Mouse (Mus musculus) midbrain, embryonic 14.5 days (tissue): ENCODE measurements around the gene Crbn. TPM values are rescaled to one million over a fixed set of nuclear protein-coding genes. Genes with fewer than 3 reads are reported as not detected.

Source experiments
- ATAC-seq: fragments of 200-750 bp; cut with Nextera tagmentation; 2 replicates; pipeline ENCODE4 v1.8.0; 2017; ENCODE audit warnings: moderate number of reproducible peaks, moderate library complexity; ENCODE audit not compliant: low FRiP score, low TSS enrichment
- DNase-seq: peaks from one replicate; pipeline ENCODE4 v3.0.0-alpha.2; 2015
- H3K27ac ChIP-seq: fragments of 300-500 bp; sonication (generic); replicated peaks from 2 replicates; pipeline ENCODE4 v1.5.1; 2014; ENCODE audit warnings: mild to moderate bottlenecking, low read depth, low read length, moderate library complexity
- H3K27me3 ChIP-seq: fragments of 300-500 bp; sonication (generic); 2 replicates; pipeline ENCODE4 v1.6.1; 2014; ENCODE audit warnings: low read length, control low read depth, mixed read lengths; ENCODE audit not compliant: control insufficient read depth, insufficient read depth
- H3K36me3 ChIP-seq: fragments of 300-500 bp; sonication (generic); 2 replicates; pipeline ENCODE4 v1.6.1; 2014; ENCODE audit warnings: low read length, control low read depth; ENCODE audit not compliant: control insufficient read depth, insufficient read depth
- H3K4me1 ChIP-seq: fragments of 300-500 bp; sonication (generic); 2 replicates; pipeline ENCODE4 v1.6.1; 2014; ENCODE audit warnings: mild to moderate bottlenecking, antibody characterized with exemption, low read length, control low read depth; ENCODE audit not compliant: control insufficient read depth, insufficient read depth
- H3K4me2 ChIP-seq: fragments of 300-500 bp; sonication (generic); 2 replicates; pipeline ENCODE4 v1.6.1; 2014; ENCODE audit warnings: mild to moderate bottlenecking, low read length, moderate library complexity
- H3K4me3 ChIP-seq: fragments of 300-500 bp; sonication (generic); replicated peaks from 2 replicates; pipeline ENCODE4 v1.5.1; 2014; ENCODE audit warnings: low read depth, low read length
- H3K9ac ChIP-seq: fragments of 300-500 bp; sonication (generic); replicated peaks from 2 replicates; pipeline ENCODE4 v1.6.1; 2014; ENCODE audit warnings: mild to moderate bottlenecking, low read length, moderate library complexity
- H3K9me3 ChIP-seq: fragments of 300-500 bp; sonication (generic); 2 replicates; pipeline ENCODE4 v1.6.1; 2016; ENCODE audit warnings: low read length, control low read depth, mixed read lengths; ENCODE audit not compliant: control insufficient read depth
- WGBS: fragments of 180-500 bp; shearing (Covaris S2); extraction: QIAGEN DNeasy Blood & Tissue Kit; methylation state at CpG from one replicate; pipeline ENCODE4 v1.1.7; 2014; 5-methylcytosine and 5-hydroxymethylcytosine counted together
- polyA plus RNA-seq: library from polyadenylated mRNA; unstranded; fragments of >200 nt; fragmentation: Nextera tagmentation; extraction: Ambion mirVana; gene quantifications from 2 replicates; pipeline ENCODE4 v1.2.1, GENCODE M21; 2014

The Crbn gene
- polyA plus RNA-seq, 1 experiment from 2014 or later, result 72.8 TPM

DNA sequence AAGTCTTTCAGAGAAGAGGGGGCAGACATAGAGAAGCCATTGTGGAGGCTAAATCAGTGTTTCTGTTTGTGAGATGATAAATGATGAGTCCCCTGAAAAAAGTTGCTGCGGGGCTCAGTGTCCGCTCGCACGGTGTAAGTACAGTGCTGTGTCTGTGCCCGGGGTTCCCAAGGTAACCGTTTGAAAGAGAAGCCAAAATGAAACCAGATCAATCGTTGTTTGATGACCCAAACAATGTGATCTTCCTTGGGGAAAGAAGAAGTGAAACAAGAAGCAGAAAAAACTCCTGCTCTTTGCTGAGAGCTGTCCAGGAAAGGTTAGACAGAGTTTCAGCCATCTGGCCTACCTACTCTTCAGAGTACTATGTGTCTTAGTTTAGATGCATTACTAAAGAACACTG, 49.6 kb downstream of the Crbn start:
- no peak overlapping the region for H3K9ac ChIP-seq
- no peak overlapping the region for H3K27ac ChIP-seq
- no peaks in the 10 kb centered on the region for H3K27me3 ChIP-seq
- no peak overlapping the region for H3K4me3 ChIP-seq
- no peak for ATAC-seq
- no peaks in the 10 kb centered on the region for H3K4me1 ChIP-seq
- no peak overlapping the region for H3K4me2 ChIP-seq
- no peaks in the 10 kb centered on the region for H3K9me3 ChIP-seq
- H3K36me3 ChIP-seq, result no peaks in the 10 kb centered on the region
- WGBS, result 90% methylated on average over 7 of the region's 7 CpGs
- no peak for DNase-seq

DNA sequence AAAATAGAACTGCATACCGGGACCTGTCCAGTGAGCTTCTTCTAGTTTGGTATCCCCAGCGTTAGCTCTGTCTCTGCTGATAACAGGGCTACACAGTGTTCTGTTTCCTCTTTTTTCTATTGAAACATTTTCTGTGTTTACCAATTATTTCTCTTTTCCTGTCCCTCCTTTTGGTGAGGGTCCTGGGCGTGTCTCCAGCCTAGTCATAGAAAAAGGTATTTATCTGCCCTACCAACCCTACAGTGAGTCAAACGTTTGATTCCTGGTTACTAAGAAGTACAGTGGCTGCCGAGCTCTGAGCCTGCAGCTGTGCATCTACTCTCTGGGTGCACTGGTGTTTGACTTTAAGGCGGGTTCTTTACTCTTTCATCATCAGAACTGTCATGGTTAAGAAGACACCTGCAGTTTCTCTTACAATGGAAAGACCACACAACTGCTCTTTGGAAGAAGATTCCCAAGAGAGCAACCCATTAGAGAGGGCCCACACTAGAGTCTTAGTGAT, 50.9 kb downstream of the Crbn start, which contains the start of gene Il5ra:
Gene Il5ra (minus strand): TSS at position 151 of the 502 bp plus-strand sequence.
- Histone ChIP-seq H3K9ac (no peak within 1 kb of the TSS), H3K27ac (no peak within 1 kb of the TSS), H3K4me3 (no peak within 1 kb of the TSS), H3K27me3 (no peaks in the 10 kb centered on the region), H3K9me3 (no peaks in the 10 kb centered on the region), H3K4me2 (no peak within 1 kb of the TSS), H3K36me3 (no peaks in the 10 kb centered on the region), H3K4me1 (no peaks in the 10 kb centered on the region)
- ATAC-seq, result no peak
- 76% methylated on average over 6 of the region's 6 CpGs for WGBS
- no peak for DNase-seq

DNA sequence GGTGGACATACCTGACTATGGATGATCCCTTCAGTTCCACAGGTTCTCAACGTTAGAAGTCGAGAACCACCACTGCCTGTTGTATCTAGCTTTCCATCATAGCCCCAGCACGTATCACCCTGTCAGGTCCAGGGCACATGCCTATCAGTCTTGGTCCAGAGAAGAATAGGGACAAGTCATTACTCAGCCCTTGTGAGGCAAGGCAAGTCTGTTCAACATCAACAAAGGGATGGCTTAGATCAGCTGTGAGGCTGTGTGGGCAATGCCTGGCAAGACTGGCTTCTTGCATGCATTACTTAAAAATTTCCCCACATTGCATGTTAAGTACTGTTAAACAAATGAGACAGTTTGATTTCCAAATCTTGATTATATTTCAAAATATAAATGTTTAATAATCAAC, 52.1 kb downstream of the Crbn start:
- H3K4me1 ChIP-seq, result no peaks in the 10 kb centered on the region
- H3K9ac ChIP-seq, result no peak overlapping the region
- DNase-seq, result no peak
- no peaks in the 10 kb centered on the region for H3K27me3 ChIP-seq
- ATAC-seq, result no peak
- H3K4me2 ChIP-seq, result no peak overlapping the region
- no peak overlapping the region for H3K4me3 ChIP-seq
- H3K36me3 ChIP-seq, result no peaks in the 10 kb centered on the region
- H3K9me3 ChIP-seq, result no peaks in the 10 kb centered on the region
- H3K27ac ChIP-seq, result no peak overlapping the region
- WGBS, result 79% methylated on average over 3 of the region's 3 CpGs

DNA sequence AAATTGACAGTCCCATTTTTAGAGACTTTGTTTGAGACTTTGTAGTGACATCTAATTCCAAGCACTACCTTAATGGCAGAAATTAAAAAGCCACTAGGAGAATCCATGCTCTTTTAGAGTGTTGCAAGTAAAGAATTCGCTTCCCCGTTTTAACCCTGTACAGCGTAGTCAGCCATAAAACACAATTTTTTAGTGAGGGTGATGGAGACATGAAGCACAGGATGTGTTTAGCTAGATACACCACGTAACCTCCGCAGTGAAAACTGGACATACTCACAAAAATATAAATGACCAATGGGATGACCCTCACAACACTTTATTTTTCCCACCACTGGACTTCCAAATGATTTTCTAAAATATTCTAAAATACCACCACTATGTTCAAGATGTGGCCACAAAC, 52.6 kb downstream of the Crbn start:
- Histone ChIP-seq H3K9ac (no peak overlapping the region), H3K27ac (no peak overlapping the region), H3K4me3 (no peak overlapping the region), H3K4me1 (no peaks in the 10 kb centered on the region), H3K9me3 (no peaks in the 10 kb centered on the region), H3K27me3 (no peaks in the 10 kb centered on the region), H3K4me2 (no peak overlapping the region), H3K36me3 (no peaks in the 10 kb centered on the region)
- DNase-seq (no peak), ATAC-seq (no peak)
- 95% methylated on average over 5 of the region's 5 CpGs for WGBS

DNA sequence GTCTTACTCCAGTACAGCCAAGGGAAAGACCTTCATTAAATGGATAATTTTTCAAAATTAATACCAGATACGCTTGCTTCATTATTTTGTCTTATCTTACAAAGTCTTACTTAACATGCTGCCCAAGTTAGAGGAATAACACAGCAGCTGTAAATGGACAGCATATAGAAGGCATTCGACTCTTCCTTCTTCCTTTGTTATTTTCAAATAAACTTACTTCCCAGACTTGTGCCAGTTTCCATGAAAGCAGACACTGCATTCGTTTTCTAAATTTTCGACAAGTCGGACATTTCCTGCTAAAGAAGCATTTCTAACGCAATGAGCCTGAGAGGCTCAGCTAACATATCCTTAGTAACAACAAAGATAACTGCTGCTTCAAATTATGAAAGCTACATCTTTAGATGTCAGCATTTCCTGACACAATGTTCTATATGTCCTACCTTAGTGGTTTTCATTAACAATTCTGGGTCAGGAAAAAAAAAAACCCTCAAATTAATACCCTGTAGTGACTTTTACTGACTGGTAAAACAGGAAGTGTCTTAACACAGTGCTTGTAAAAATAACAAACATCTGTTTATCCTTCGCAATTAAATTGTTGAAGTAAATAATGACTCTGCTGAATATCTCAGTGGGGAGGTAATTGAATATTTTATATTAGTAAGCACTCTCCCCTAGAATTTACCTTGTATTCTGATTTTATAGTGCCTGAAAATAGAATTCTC, 54.0 kb downstream of the Crbn start:
- Histone ChIP-seq H3K27ac (no peak overlapping the region), H3K9ac (no peak overlapping the region), H3K4me3 (no peak overlapping the region), H3K4me1 (no peaks in the 10 kb centered on the region), H3K27me3 (no peaks in the 10 kb centered on the region), H3K9me3 (no peaks in the 10 kb centered on the region), H3K4me2 (no peak overlapping the region), H3K36me3 (no peaks in the 10 kb centered on the region)
- WGBS, result 89% methylated on average over 7 of the region's 7 CpGs
- no peak for ATAC-seq
- DNase-seq, result no peak

DNA sequence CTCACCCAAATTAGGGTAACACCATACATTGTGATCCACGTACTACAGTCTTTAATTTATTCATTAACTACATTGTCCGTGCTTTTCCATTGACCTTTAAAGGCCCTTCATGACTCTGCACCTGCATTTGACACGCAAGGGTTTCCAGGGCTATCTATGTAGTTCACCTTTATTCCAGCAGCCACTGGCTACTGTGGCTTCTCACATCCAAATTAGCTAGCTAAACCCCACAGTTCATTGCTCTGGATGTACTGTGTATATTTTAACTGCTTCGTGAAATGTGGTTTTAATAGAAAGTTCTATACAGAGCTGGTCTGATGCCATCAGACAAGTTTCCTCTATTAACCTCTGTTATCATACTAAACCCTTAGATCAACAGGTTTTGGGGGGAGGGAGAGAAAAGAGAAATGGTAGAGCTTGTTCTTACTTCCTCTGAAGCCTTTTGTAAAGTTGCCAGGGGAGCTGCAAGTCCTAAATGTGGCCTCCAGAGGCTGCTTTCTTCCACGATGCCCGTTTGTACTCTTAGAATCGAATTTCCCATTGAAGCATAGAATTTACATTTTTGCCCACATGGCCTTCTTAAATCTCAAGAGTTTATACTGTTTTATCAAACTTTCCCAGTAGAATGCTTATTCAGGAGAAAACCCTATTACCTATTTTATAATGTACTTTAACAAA, 56.2 kb downstream of the Crbn start:
- Histone ChIP-seq H3K36me3 (no peaks in the 10 kb centered on the region), H3K4me3 (no peak overlapping the region), H3K4me2 (no peak overlapping the region), H3K9me3 (no peaks in the 10 kb centered on the region), H3K27me3 (no peaks in the 10 kb centered on the region), H3K4me1 (no peaks in the 10 kb centered on the region), H3K27ac (no peak overlapping the region), H3K9ac (no peak overlapping the region)
- WGBS, result 75% methylated on average over 7 of the region's 7 CpGs
- DNase-seq (no peak), ATAC-seq (no peak)

DNA sequence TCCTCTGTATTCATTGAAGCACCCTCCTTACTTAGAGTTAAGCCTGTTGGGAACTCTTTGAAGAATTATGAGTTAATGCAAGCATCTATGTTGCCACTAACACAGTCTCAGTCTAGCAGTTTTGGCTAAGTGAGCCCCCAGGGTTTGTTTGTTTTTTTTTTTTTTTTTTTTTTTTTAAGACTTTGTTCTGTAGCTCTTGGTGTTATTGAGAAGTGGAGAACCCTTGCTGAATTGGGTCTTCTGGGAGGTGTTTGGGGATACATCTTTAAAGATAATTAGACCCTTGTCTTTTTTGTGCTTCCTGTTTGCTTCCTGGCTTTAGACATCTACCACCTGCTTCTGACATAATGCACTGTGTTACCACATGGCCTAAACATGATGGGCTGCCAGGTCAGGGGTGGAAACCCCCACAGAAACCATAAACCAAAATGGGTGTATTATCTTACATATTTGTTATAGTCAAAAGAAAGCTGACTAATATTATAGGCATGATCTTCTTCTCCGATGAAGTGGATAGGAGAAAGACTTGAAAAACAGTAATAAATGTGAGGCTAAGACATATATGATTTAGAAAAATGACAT, 59.5 kb downstream of the Crbn start:
- ATAC-seq (no peak), DNase-seq (no peak)
- Histone ChIP-seq H3K9ac (no peak overlapping the region), H3K36me3 (no peaks in the 10 kb centered on the region), H3K4me2 (no peak overlapping the region), H3K4me3 (no peak overlapping the region), H3K9me3 (no peaks in the 10 kb centered on the region), H3K4me1 (no peaks in the 10 kb centered on the region), H3K27ac (no peak overlapping the region), H3K27me3 (no peaks in the 10 kb centered on the region)
- WGBS, result 94% methylated on average over 1 of the region's 1 CpGs

DNA sequence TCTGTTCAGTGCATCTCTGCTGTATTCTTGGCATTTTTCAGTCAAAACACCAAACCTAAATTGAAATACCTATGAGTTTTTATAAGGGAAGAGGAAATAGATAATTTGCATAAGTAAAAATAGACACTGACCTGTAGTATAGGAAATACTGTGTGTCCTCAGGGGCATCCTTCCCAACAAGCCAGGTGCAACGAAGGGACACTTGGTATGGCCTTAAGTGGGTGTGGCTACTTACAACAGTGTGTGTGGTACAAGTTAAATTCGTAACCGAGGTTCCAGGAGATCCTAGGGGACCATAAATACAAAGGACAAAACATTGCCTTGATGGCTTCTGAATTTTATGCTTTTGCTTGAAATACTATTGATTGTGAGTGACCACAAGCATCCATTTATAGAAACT, 61.6 kb downstream of the Crbn start:
- Histone ChIP-seq H3K4me3 (no peak overlapping the region), H3K9ac (no peak overlapping the region), H3K36me3 (no peaks in the 10 kb centered on the region), H3K4me2 (no peak overlapping the region), H3K27ac (no peak overlapping the region), H3K9me3 (no peaks in the 10 kb centered on the region), H3K4me1 (no peaks in the 10 kb centered on the region), H3K27me3 (no peaks in the 10 kb centered on the region)
- DNase-seq (no peak), ATAC-seq (no peak)
- 76% methylated on average over 3 of the region's 3 CpGs for WGBS
